Mouse (Mus musculus): ENCODE data around the gene Krt4.

The Krt4 gene

DNA sequence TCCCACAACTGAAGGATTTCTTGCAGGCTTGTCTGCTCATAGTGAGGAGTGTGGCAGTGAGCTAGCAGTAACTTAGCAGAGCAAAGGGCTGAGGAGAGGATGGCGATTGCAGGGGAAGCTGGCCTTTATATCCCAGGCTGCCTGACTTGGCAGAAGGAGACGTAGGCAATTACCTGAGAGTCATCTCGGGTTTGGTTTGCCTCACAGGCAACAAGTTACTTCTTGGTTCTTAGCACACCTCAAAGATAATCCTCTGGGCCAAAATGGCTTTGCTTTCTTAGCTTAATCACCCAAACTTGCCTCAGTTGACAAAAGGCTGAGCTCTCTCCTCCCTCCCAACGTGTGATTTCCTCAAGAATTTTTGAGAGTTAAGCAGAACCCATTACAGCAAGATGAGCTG, 31.7 kb downstream of the Krt4 start, which contains the start of gene Krt76:
Krt76 (minus strand) TSS at position 101 of the 400 bp plus-strand sequence.
- DNase-seq, result no peak

DNA sequence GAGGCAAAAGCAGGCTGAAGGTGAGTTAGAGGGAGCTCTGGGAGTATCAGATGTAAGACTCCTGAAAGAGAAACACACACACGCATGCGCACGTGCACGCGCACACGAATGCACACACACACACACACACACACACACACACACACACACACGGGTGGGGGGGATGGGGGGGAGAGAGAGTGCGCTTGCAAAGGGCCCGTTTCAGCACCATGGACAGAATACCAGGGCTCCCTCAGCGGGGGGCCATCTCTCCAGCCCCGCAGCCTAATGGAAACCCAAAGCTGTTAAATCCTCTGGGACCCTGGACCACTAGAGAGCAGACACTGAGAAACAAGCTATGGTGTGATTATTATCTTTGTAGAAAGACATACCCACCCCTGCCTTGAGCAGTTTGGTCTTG, 44.8 kb downstream of the Krt4 start:
- DNase-seq, result peak; percentile 11

DNA sequence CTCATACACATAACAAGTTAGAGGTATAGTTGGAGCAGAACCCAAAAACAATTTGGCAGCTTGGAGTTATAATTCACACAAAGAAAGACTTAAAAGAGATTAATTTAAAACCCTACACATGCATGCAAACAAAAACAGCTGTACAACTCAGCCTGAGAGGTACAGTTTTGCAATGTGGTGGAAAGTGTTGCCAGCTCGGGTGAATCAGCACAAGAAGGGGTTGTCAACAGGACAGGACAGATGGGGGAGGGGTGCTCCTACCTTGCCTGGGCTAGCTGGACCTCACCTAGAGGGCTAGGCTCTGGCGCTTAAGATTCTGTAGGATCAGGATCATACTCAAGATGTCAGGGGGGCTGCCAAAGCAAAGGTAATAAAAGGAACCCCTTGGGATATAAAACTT, 46.5 kb downstream of the Krt4 start:
- no peak for DNase-seq

- DNase-seq, result no peak
Measured at GRCm38 (mm10) chr15:101874383-101874782, 50.2 kb downstream of the Krt4 start.

DNA sequence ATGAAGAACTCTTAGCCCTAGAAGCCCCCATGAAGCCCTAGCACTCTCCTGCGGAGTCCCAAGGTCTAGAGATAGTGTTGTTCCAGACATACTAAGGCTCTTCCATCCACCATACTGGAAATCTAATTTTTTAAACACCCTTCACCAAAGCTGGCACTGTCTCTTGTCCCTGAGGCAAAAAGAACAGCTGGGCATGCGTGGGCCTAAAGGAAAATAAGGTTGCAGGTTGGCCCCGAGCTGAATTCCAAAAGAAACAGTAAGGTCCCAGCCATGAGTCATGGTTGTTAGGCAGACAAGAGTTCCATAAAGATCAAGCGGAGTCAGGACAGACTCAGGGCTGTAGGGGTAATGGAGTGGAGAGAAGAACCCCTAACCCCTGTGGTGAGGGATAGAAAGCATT, 51.3 kb downstream of the Krt4 start:
- DNase-seq, result no peak

DNA sequence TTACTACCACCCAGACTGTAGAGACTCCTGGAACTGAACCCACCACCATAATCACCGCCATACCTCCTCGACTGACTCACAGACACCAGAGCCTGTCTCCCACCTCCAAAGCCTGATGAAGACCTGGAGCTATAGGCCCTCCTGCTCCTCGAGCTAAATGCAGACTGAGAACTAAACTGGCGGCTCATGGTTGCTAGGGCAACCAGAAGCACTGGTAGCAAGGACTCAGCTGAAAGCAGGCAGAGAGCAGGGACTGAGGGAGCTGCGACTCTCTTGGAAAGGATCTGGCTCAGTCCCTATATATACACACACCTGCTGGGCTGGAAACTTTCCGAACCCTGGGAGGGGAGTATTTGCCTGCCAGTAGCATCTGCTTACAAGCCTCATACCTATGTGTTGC, 55.1 kb downstream of the Krt4 start, which contains the start of gene Krt77:
Krt77 (minus strand) TSS at position 275 of the 400 bp plus-strand sequence.
- no peak for DNase-seq

Measured in lung, postnatal 14 days (tissue).